Mouse (Mus musculus): ENCODE results near the gene Bank1.

Bank1 gene

DNA sequence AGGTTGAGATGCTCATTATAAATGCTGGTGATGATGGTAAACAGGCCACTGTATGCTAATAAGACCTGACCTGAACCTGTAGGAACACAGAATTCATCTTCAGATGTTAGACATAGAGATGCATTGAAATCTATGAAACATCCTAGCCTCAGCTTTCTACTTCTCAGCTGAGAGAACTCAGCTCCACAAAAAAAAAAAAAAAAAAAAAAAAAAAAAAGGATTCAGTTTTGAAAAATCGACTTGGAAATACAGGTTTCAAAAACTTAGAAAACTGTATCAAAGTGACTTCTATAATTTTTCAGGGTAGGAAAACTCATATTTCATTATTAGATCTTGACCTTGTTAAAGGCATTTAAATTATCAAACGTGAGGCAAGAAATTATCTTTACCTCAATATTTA is 222.5 kb downstream of the Bank1 start:
- no peak for DNase-seq (ENCODE audit: low spot score)

- no peak for DNase-seq (ENCODE audit: low spot score)
Observed at GRCm38 (mm10) chr3:136100973-136101500, 224.8 kb downstream of the Bank1 start.

GRCm38 (mm10) chr3:136100292-136100691 is 225.6 kb downstream of the Bank1 start:
- DNase-seq (ENCODE audit: low spot score), result no peak

GRCm38 (mm10) chr3:136086948-136087660 is 238.8 kb downstream of the Bank1 start:
- DNase-seq (ENCODE audit: low spot score), result no peak

DNA sequence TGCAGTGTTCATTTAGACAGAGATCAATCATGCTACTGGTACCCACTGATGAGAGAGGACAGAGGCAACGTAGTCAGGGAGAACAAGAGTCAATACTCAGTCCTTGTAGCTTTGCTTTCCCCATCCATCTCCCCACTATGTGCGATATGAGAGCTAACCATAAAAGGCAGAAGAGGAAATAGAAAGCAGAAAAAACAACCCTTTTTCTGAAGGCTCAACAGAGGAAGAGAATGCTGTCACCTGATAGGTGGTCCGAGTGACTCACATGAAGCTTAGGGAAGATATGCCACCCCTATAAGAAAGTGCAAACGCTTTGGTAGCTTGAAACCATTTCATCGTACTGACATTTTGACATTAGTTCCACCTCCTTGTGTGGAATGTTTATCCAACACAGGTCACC is 239.4 kb downstream of the Bank1 start:
- DNase-seq (ENCODE audit: low spot score), result no peak

GRCm38 (mm10) chr3:136085077-136085476 is 240.8 kb downstream of the Bank1 start:
- DNase-seq (ENCODE audit: low spot score), result no peak

- peak; percentile 13 for DNase-seq (ENCODE audit: low spot score)
Observed at GRCm38 (mm10) chr3:136084066-136084465, 241.8 kb downstream of the Bank1 start.

DNA sequence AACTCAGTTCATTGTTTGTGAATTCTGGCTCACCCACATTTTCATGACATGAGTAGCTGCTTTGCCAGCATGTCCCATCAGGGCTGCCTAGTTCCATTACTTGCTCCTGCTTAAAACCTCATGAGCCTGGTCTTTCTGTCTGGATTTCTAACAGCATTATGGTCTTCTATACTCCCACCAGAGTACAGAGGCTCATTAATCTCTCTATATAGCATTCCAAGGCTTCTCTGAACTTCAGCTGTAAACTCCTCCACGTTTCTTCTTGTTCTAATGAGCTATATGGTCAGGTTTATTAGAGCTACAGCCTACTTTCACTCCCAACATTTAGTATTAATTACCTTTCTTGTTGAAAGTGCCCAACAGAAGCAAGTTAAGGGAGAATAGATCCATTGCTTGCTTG is 244.6 kb downstream of the Bank1 start:
- no peak for DNase-seq (ENCODE audit: low spot score)

GRCm38 (mm10) chr3:136078535-136078934 is 247.3 kb downstream of the Bank1 start:
- DNase-seq (ENCODE audit: low spot score), result no peak

DNA sequence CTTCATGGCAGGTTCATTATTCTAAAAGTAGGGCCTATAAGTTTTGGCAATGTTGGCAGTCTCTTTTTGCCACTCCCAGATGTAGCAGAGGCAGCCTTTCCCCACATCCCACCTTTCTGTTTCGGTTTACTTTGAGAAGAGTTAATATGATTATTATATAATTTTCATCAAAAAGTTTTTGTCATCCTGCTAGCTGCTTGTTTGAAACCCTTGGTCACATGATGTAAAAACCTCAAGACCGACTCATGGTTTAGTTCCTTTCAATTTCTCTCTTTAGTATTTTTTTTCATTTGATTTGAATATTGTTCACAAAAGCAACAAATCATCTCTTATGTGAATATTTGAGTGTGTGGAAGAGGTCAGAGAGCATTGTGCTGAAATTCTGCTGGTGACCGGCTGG is 255.5 kb downstream of the Bank1 start:
- no peak for DNase-seq (ENCODE audit: low spot score)

- DNase-seq (ENCODE audit: low spot score), result no peak
Observed at GRCm38 (mm10) chr3:136061907-136062306, 264.0 kb downstream of the Bank1 start.

- no peak for DNase-seq (ENCODE audit: low spot score)
Observed at GRCm38 (mm10) chr3:136050635-136051034, 275.2 kb downstream of the Bank1 start.

- no peak for DNase-seq (ENCODE audit: low spot score)
Observed at GRCm38 (mm10) chr3:136050215-136050614, 275.7 kb downstream of the Bank1 start.

DNA sequence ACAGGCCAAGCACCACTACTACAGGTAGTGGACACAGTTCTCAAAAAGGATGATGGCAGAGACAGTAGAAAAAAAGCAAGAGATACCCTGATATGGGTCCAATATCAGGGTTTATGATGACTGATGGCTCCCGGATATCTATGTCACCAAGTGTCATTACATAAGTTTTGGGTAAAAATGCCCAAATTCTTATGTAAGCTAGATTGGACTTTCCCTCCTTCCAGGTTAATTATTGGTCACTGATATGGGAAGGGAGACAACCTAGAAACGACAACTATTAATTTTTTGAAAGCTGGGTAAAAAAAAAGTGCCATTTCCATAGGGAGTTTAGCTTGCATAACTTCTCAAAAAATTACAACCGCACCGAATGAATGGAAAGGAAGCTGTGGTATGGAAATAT is 277.8 kb downstream of the Bank1 start:
- no peak for DNase-seq (ENCODE audit: low spot score)

DNA sequence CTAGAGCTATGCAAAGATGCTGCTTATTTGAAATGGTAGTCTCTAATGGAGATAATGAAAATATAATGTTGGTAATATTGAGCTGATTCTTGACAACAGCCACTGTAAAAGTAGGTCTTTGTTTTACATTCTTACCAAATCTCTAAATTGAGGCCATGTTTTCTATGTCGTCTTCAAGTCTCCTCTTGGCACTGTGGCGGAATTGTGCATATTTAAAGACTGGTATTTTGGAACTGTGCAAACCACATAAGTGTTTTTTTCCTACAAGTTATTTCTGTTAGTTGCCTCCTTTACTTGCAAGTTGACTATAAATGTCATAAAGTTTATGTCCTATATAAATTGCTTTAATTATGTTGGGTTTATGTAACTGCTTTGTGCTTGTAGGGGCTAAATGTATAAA is 280.5 kb downstream of the Bank1 start:
- DNase-seq (ENCODE audit: low spot score), result no peak

DNA sequence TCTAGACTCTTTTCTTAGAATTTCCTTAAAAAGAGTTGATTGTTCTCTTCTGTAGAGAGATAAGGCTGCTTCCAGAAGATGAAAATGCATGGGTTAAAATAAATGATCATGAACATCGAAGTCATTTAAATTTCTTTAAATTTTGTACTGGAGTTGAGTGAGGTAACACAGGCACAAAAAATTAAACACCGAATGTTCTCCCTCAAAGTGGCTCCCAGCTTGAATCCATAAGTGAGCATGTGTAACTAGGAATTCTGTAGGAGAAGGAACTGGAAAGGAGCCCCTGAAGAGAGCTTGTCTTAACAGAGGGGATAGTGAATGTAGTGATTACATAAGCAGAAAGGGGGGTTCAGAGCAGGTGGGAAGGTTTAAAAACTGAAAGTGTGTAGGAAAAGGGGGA is 285.8 kb downstream of the Bank1 start:
- DNase-seq (ENCODE audit: low spot score), result no peak

- DNase-seq (ENCODE audit: low spot score), result no peak
Observed at GRCm38 (mm10) chr3:136039446-136039845, 286.4 kb downstream of the Bank1 start.

- DNase-seq (ENCODE audit: low spot score), result no peak
Observed at GRCm38 (mm10) chr3:136037254-136037653, 288.6 kb downstream of the Bank1 start.

DNA sequence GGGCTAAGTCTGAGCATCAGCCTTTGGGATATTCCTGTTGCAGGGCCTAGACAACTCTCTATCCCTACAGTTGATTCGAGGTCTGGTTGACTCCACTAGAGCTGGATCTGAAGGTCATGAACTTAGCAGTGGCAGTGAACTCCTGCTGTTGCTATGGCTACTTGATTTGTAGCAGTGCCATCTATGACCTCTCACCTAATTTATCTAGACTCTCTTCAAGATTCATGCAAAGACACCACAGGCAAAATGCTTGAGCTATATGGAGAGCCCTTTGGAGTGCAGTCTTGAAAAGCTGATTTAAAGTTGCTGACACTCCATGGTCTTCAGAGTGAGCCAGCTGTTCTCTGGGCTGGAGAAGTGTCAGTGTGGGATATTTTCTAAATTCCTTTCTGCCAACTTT is 290.1 kb downstream of the Bank1 start:
- DNase-seq (ENCODE audit: low spot score), result no peak

GRCm38 (mm10) chr3:136024876-136025275 is 301.0 kb downstream of the Bank1 start:
- no peak for DNase-seq (ENCODE audit: low spot score)

GRCm38 (mm10) chr3:136017517-136017916 is 308.3 kb downstream of the Bank1 start:
- no peak for DNase-seq (ENCODE audit: low spot score)

DNA sequence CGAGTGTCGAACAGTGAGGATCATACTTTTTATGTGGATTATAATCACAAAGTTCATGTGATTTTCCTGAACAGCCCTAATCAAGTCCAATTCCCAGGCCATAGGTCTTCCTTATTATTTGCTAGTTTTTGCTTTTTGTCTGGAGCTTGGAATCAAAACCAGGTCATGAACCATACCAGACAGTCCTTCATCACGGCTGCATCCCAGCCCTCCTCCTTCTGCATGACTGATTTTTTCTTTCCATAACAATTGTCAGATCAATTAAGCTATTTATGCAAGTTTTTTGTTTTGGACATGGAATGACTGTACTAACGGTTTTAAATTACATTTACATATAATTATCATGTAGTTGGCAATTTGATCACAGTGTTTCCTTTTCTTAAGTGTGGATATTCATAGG is 315.2 kb downstream of the Bank1 start:
- no peak for DNase-seq (ENCODE audit: low spot score)

DNA sequence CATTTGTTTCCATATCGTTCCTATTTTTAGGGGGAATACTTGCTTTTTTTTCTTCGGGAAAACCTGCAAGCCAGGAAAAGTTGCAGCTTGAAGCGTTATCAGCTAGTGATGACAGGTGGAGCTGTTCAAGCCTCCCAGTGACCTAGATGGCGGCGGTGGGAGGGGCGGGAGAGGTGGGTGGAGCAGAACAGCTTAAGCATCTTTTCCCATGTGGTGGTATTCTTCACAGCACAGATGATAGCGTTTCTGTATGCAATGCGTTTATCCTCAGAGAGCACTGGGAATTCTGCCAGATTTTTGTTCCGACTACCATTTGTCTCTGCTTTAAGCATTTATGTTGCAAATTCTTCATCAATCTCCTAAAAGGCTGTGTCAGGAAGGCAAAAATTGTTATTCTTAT is 318.0 kb downstream of the Bank1 start:
- DNase-seq (ENCODE audit: low spot score), result no peak

All from ovary, postnatal 14 days (tissue).